Mouse (Mus musculus): ENCODE data around the gene Map3k1. TPM values are rescaled to one million over a fixed set of nuclear protein-coding genes. Genes with fewer than 3 reads are reported as not detected.

Map3k1 gene
- polyA plus RNA-seq, 2 experiments, result 11.4 to 15.8 TPM

DNA sequence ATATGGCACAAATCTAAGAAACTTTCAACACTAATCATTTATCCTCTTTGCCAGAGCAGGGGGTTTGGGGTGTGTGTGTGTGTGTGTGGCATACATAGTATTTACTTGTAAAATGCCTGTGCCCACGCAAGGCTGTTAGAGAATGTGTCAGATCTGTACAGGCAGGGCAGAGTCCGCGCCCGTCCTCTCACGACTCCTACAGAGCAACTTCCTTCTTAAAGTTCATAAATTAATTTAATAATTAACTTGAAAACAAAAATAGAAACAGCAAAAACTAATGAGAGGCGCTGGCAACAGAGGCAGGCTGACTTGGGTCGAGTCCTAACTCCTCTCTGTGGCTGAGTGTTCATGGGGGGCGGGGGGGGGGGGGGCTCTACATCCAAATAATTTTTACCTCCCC lies 4.6 kb downstream of the Map3k1 start:
- Histone ChIP-seq H3K4me1 (ENCODE audit: control insufficient read depth, insufficient read depth, low read length) (peaks cover 34% of the 10 kb centered on the region), H3K27me3 (ENCODE audit: control insufficient read depth, insufficient read depth, low read length) (no peaks in the 10 kb centered on the region), H3K9me3 (ENCODE audit: control insufficient read depth, low read length) (no peaks in the 10 kb centered on the region), H3K4me3 (replicated peaks; ENCODE audit: low read length) (no peak overlapping the region), H3K4me2 (replicated peaks; ENCODE audit: low read depth, low read length, severe bottlenecking) (no peak overlapping the region), H3K27ac (replicated peaks; ENCODE audit: low read depth, low read length) (no peak overlapping the region), H3K9ac (ENCODE audit: low read depth, low read length, severe bottlenecking) (no peak overlapping the region), H3K36me3 (ENCODE audit: control insufficient read depth, insufficient read depth, low read length) (no peaks in the 10 kb centered on the region)
- ATAC-seq (ENCODE audit: low FRiP score, low read depth), result no peak
- no peak for TF ChIP-seq POLR2A (IDR thresholded peaks at IDR 0.05; ENCODE audit: borderline replicate concordance, extremely low read depth, insufficient read depth, insufficient read length)
- DNase-seq (ENCODE audit: low spot score), result no peak
- 58% methylated on average over 8 of the region's 8 CpGs for WGBS

GRCm38 (mm10) chr13:111803506-111803905 lies 5.3 kb downstream of the Map3k1 start:
- Histone ChIP-seq H3K4me2 (replicated peaks; ENCODE audit: low read depth, low read length, severe bottlenecking) (no peak overlapping the region), H3K4me1 (ENCODE audit: control insufficient read depth, insufficient read depth, low read length) (peaks cover 34% of the 10 kb centered on the region)

GRCm38 (mm10) chr13:111802900-111803299 lies 5.9 kb downstream of the Map3k1 start:
- Histone ChIP-seq H3K4me3 (replicated peaks; ENCODE audit: low read length) (no peak overlapping the region), H3K4me2 (replicated peaks; ENCODE audit: low read depth, low read length, severe bottlenecking) (no peak overlapping the region), H3K4me1 (ENCODE audit: control insufficient read depth, insufficient read depth, low read length) (peaks cover 37% of the 10 kb centered on the region), H3K9me3 (ENCODE audit: control insufficient read depth, low read length) (no peaks in the 10 kb centered on the region), H3K27me3 (ENCODE audit: control insufficient read depth, insufficient read depth, low read length) (no peaks in the 10 kb centered on the region), H3K27ac (replicated peaks; ENCODE audit: low read depth, low read length) (no peak overlapping the region), H3K36me3 (ENCODE audit: control insufficient read depth, insufficient read depth, low read length) (no peaks in the 10 kb centered on the region), H3K9ac (ENCODE audit: low read depth, low read length, severe bottlenecking) (no peak overlapping the region)
- DNase-seq (ENCODE audit: low spot score), result no peak
- ATAC-seq (ENCODE audit: low FRiP score, low read depth), result no peak
- no peak for TF ChIP-seq POLR2A (IDR thresholded peaks at IDR 0.05; ENCODE audit: borderline replicate concordance, extremely low read depth, insufficient read depth, insufficient read length)
- WGBS, result 80% methylated on average over 11 of the region's 11 CpGs

More at GRCm38 (mm10) chr13:111803506-111803905, 5.3 kb downstream of the Map3k1 start:
- no peak for TF ChIP-seq POLR2A (IDR thresholded peaks at IDR 0.05; ENCODE audit: borderline replicate concordance, extremely low read depth, insufficient read depth, insufficient read length)
- WGBS, result 62% methylated on average over 6 of the region's 6 CpGs
- H3K9ac ChIP-seq (ENCODE audit: low read depth, low read length, severe bottlenecking), result no peak overlapping the region
- DNase-seq (ENCODE audit: low spot score), result no peak
- no peaks in the 10 kb centered on the region for H3K27me3 ChIP-seq (ENCODE audit: control insufficient read depth, insufficient read depth, low read length)
- H3K27ac ChIP-seq (replicated peaks; ENCODE audit: low read depth, low read length), result no peak overlapping the region
- H3K9me3 ChIP-seq (ENCODE audit: control insufficient read depth, low read length), result no peaks in the 10 kb centered on the region
- ATAC-seq (ENCODE audit: low FRiP score, low read depth), result no peak
- no peak overlapping the region for H3K4me3 ChIP-seq (replicated peaks; ENCODE audit: low read length)
- H3K36me3 ChIP-seq (ENCODE audit: control insufficient read depth, insufficient read depth, low read length), result no peaks in the 10 kb centered on the region

DNA sequence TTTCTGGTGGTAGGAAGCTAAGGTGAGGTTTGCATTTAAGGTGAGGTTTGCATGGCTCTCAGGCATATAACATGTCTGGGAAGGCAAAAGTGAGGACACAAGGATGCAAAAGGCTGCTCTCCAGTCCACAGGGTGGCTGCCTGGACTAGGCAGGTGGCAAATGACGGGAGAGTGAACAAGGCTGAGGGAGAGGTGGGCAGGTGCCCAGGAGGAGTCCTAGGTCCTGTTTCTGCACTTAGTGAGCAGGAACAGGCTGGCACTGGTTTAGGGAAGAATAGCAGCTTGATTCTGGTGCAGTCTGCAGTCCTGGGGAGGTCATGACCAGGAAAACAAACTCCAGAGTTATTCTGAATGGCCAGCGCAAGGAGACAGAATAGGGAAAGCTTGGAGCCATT lies 6.5 kb downstream of the Map3k1 start:
- Histone ChIP-seq H3K4me3 (replicated peaks; ENCODE audit: low read length) (no peak overlapping the region), H3K9me3 (ENCODE audit: control insufficient read depth, low read length) (no peaks in the 10 kb centered on the region), H3K27ac (replicated peaks; ENCODE audit: low read depth, low read length) (0 out of 2 replicates have a peak overlapping the region, but pooled peaks have one; percentile 19), H3K4me1 (ENCODE audit: control insufficient read depth, insufficient read depth, low read length) (peaks cover 42% of the 10 kb centered on the region), H3K36me3 (ENCODE audit: control insufficient read depth, insufficient read depth, low read length) (no peaks in the 10 kb centered on the region), H3K9ac (ENCODE audit: low read depth, low read length, severe bottlenecking) (no peak overlapping the region), H3K4me2 (replicated peaks; ENCODE audit: low read depth, low read length, severe bottlenecking) (no peak overlapping the region), H3K27me3 (ENCODE audit: control insufficient read depth, insufficient read depth, low read length) (no peaks in the 10 kb centered on the region)
- TF ChIP-seq POLR2A (IDR thresholded peaks at IDR 0.05; ENCODE audit: borderline replicate concordance, extremely low read depth, insufficient read depth, insufficient read length), result no peak
- 68% methylated on average over 2 of the region's 2 CpGs for WGBS
- DNase-seq (ENCODE audit: low spot score), result no peak
- no peak for ATAC-seq (ENCODE audit: low FRiP score, low read depth)

DNA sequence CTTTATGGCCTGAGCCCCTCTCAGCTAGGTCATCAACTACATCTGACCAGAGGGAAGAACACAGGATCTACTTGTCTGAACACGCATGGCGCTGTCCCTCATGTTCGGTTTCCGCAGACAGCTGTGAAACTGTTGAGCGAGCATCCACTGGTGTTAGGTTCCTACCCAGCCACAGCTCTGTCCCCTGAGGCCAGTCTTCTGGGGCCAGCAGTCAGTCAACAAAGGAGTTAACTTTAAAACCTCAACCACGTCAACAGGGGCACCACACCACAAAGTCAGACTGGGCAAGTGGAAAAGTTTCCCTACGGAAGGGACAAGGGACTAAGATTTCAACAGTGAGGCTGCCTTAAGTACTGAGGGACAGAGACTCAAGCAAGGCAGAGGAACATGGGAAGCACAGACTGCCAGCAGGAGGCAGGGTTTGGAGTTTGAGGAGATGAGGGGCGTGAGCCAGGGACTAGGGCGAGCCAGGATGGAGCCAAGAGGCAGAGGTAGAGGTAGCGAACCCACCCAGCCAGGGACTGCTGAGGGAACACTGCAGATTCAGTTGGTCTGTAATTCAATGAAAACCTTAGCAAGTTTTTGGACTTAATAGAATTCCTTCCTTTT lies 7.0 kb downstream of the Map3k1 start:
- H3K9ac ChIP-seq (ENCODE audit: low read depth, low read length, severe bottlenecking), result no peak overlapping the region
- H3K4me2 ChIP-seq (replicated peaks; ENCODE audit: low read depth, low read length, severe bottlenecking), result no peak overlapping the region
- peaks cover 42% of the 10 kb centered on the region for H3K4me1 ChIP-seq (ENCODE audit: control insufficient read depth, insufficient read depth, low read length)
- H3K36me3 ChIP-seq (ENCODE audit: control insufficient read depth, insufficient read depth, low read length), result no peaks in the 10 kb centered on the region
- H3K27ac ChIP-seq (replicated peaks; ENCODE audit: low read depth, low read length), result 0 out of 2 replicates have a peak overlapping the region, but pooled peaks have one; percentile 19
- ATAC-seq (ENCODE audit: low FRiP score, low read depth) (peak; percentile 29; the same call in 1 of the 2 replicates), DNase-seq (ENCODE audit: low spot score) (no peak)
- H3K4me3 ChIP-seq (replicated peaks; ENCODE audit: low read length), result no peak overlapping the region
- no peaks in the 10 kb centered on the region for H3K27me3 ChIP-seq (ENCODE audit: control insufficient read depth, insufficient read depth, low read length)
- TF ChIP-seq POLR2A (IDR thresholded peaks at IDR 0.05; ENCODE audit: borderline replicate concordance, extremely low read depth, insufficient read depth, insufficient read length), result no peak
- no peaks in the 10 kb centered on the region for H3K9me3 ChIP-seq (ENCODE audit: control insufficient read depth, low read length)
- WGBS, result 51% methylated on average over 10 of the region's 10 CpGs

Data from limb, embryonic 14.5 days (tissue).